In the genomic region with DNA sequence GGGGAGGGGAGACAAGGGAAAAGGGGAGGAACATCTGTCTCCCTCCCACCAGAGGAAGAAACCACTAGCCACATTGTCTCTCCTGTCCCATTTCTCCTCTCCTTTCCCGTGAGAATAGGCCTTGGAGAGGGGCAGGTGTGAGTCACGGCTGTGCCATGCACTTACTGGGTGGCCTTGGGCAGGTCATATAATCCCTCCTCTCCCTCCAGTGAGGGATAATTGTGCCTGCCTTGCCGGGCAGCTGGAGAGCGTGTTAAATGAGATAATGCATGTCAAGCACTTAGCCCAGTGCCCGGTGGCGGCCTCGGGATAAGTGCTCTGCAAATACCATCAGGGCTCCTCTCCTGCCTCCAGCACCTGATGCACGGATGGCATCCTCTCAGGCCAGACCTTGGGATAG, we compare ENCODE assay signal across 9 mouse cellular contexts.
DNase-seq lines count a peak whose midpoint lies in the region; ATAC-seq lines count a peak whose summit lies in the region.
"Had no signal": no experiment of that assay in that cellular context is flagged by ENCODE, and none has a peak within 500 bp of the region (broad histone marks: within the 10 kb centered on the region; RNA-seq: fewer than 3 reads in every experiment).

No protein-coding gene starts in this region.

- peak overlapping the region; percentile 68; the same call in 1 of the 2 replicates for H3K27ac ChIP-seq in heart, embryonic 13.5 days (replicated peaks)
- peak overlapping the region; percentile 39; the same call in 1 of the 2 replicates for H3K27ac ChIP-seq in hindbrain, embryonic 11.5 days (ENCODE audit: low read depth, low read length)
- peak overlapping the region; percentile 78 for H3K27ac ChIP-seq in midbrain, embryonic 16.5 days (ENCODE audit: low read length)

- peaks cover 66% of the 10 kb centered on the region for H3K4me1 ChIP-seq in heart, embryonic 13.5 days
- H3K4me1 ChIP-seq in hindbrain, embryonic 11.5 days (replicated peaks; ENCODE audit: control insufficient read depth, insufficient read depth, low read length): peaks cover 24% of the 10 kb centered on the region
- H3K4me1 ChIP-seq in midbrain, embryonic 16.5 days (ENCODE audit: control insufficient read depth, insufficient read depth, low read length): peaks cover 64% of the 10 kb centered on the region

- H3K27me3 ChIP-seq in heart, embryonic 13.5 days (replicated peaks): no peaks in the 10 kb centered on the region
- H3K27me3 ChIP-seq in hindbrain, embryonic 11.5 days (ENCODE audit: control insufficient read depth, insufficient read depth, low read length): no peaks in the 10 kb centered on the region
- no peaks in the 10 kb centered on the region for H3K27me3 ChIP-seq in midbrain, embryonic 16.5 days (ENCODE audit: control insufficient read depth, insufficient read depth, low read depth, low read length)

- H3K4me2 ChIP-seq in heart, embryonic 13.5 days: no peak overlapping the region
- H3K4me2 ChIP-seq in hindbrain, embryonic 11.5 days (replicated peaks; ENCODE audit: low read depth, low read length): no peak overlapping the region
- peak overlapping the region; percentile 5; the same call in 1 of the 2 replicates for H3K4me2 ChIP-seq in midbrain, embryonic 16.5 days (ENCODE audit: low read length)

- H3K36me3 ChIP-seq in heart, embryonic 13.5 days: peaks cover 23% of the 10 kb centered on the region
- H3K36me3 ChIP-seq in hindbrain, embryonic 11.5 days (ENCODE audit: control insufficient read depth, insufficient read depth, low read length): no peaks in the 10 kb centered on the region
- no peaks in the 10 kb centered on the region for H3K36me3 ChIP-seq in midbrain, embryonic 16.5 days (ENCODE audit: control insufficient read depth, insufficient read depth, low read length)

- 19% methylated on average over 8 of the region's 8 CpGs for WGBS in heart, embryonic 13.5 days
- WGBS in hindbrain, embryonic 11.5 days: 26% methylated on average over 8 of the region's 8 CpGs
- WGBS in midbrain, embryonic 16.5 days: 13% methylated on average over 8 of the region's 8 CpGs

- no peak overlapping the region for H3K4me3 ChIP-seq in heart, embryonic 13.5 days
- no peak overlapping the region for H3K4me3 ChIP-seq in hindbrain, embryonic 11.5 days (ENCODE audit: low read depth, low read length)
- no peak overlapping the region for H3K4me3 ChIP-seq in midbrain, embryonic 16.5 days (ENCODE audit: low read depth, low read length)

- H3K9ac ChIP-seq in heart, embryonic 13.5 days: peak overlapping the region; percentile 50; the same call in 1 of the 2 replicates
- H3K9ac ChIP-seq in hindbrain, embryonic 11.5 days (ENCODE audit: low read depth, low read length): no peak overlapping the region
- peak overlapping the region; percentile 54 for H3K9ac ChIP-seq in midbrain, embryonic 16.5 days (ENCODE audit: low read depth, low read length)

- ATAC-seq in heart, embryonic 13.5 days (ENCODE audit: extremely low read depth, insufficient number of reproducible peaks, low FRiP score, low TSS enrichment): no peak
- peak; percentile 15; the same call in 1 of the 2 replicates for ATAC-seq in hindbrain, embryonic 11.5 days (ENCODE audit: low FRiP score)
- ATAC-seq in midbrain, embryonic 16.5 days: no peak

- H3K9me3 ChIP-seq in heart, embryonic 13.5 days: no peaks in the 10 kb centered on the region
- no peaks in the 10 kb centered on the region for H3K9me3 ChIP-seq in hindbrain, embryonic 11.5 days (ENCODE audit: control insufficient read depth, low read length)
- H3K9me3 ChIP-seq in midbrain, embryonic 16.5 days (replicated peaks; ENCODE audit: control insufficient read depth, low read length, poor library complexity, severe bottlenecking): no peaks in the 10 kb centered on the region

- no peak for DNase-seq in heart, adult 9 months (ENCODE audit: low spot score in 2 of 2)
- peak; percentile 43 for DNase-seq in embryo, embryonic 10.5 days (ENCODE audit: low spot score)
- DNase-seq in hindbrain, embryonic 11.5 days (ENCODE audit: low spot score): no peak
- no peak for DNase-seq in left cerebral cortex, adult 11 months (ENCODE audit: low spot score)
- no peak for DNase-seq in urinary bladder, adult 18-20 months (ENCODE audit: low spot score in 2 of 2)
- no peak for DNase-seq in right cerebral cortex, postnatal 10 days (ENCODE audit: low spot score in 2 of 2)
- DNase-seq: thymus, postnatal 4 days had no signal
